Mouse (Mus musculus) erythroblast, embryonic 14.5 days (primary cell): ENCODE results near the gene Ptpa.
A peak's percentile ranks its signal among the peaks of the same experiment; 100 is the strongest.

Source experiments
- GATA1 ChIP-seq: IDR thresholded peaks from 2 replicates; pipeline ENCODE4 v1.6.1; 2012; ENCODE audit warnings: low read length, inconsistent platforms, mixed read lengths
- TAL1 ChIP-seq: IDR thresholded peaks from 3 replicates; pipeline ENCODE4 v1.6.1; 2012; ENCODE audit warnings: low read length, inconsistent platforms, mixed read lengths

GRCm38 (mm10) chr2:30414681-30415080 lies 1.2 kb upstream of the Ptpa start:
- TF ChIP-seq TAL1 (no peak), GATA1 (0 out of 2 replicates have a peak, but pooled peaks have one; percentile 29)
